Mouse (Mus musculus) stomach, postnatal 0 days (tissue): Measurements from ENCODE around the gene Srcap. TPM values are rescaled to one million over a fixed set of nuclear protein-coding genes. Genes with fewer than 3 reads are reported as not detected.
A peak's percentile ranks its signal among the peaks of the same experiment; 100 is the strongest.

ENCODE experiments used
- ATAC-seq: fragments of 200-750 bp; cut with Nextera tagmentation; 2 replicates; pipeline ENCODE4 v1.8.0; 2017; ENCODE audit not compliant: low FRiP score, low TSS enrichment
- DNase-seq: peaks from one replicate; pipeline ENCODE4 v3.0.0-alpha.2; 2016; ENCODE audit warnings: low spot score
- H3K27ac ChIP-seq: fragments of 300-500 bp; sonication (generic); replicated peaks from 2 replicates; pipeline ENCODE4 v1.5.1; 2014; ENCODE audit warnings: mild to moderate bottlenecking, control low read depth
- H3K27me3 ChIP-seq: fragments of 300-500 bp; sonication (generic); 2 replicates; pipeline ENCODE4 v1.6.1; 2014; ENCODE audit warnings: low read length; ENCODE audit not compliant: control insufficient read depth, insufficient read depth
- H3K36me3 ChIP-seq: fragments of 300-500 bp; sonication (generic); 2 replicates; pipeline ENCODE4 v1.6.1; 2014; ENCODE audit warnings: low read length, mixed read lengths; ENCODE audit not compliant: control insufficient read depth, insufficient read depth
- H3K4me1 ChIP-seq: fragments of 300-500 bp; sonication (generic); replicated peaks from 2 replicates; pipeline ENCODE4 v1.6.1; 2014; ENCODE audit warnings: antibody characterized with exemption; ENCODE audit not compliant: control insufficient read depth, insufficient read depth
- H3K4me2 ChIP-seq: fragments of 300-500 bp; sonication (generic); replicated peaks from 2 replicates; pipeline ENCODE4 v1.6.1; 2014; ENCODE audit warnings: low read depth, mild to moderate bottlenecking, control low read depth, moderate library complexity
- H3K4me3 ChIP-seq: fragments of 300-500 bp; sonication (generic); 2 replicates; pipeline ENCODE4 v1.5.1; 2014; ENCODE audit warnings: low read depth, low read length, control low read depth
- H3K9ac ChIP-seq: fragments of 300-500 bp; sonication (generic); 2 replicates; pipeline ENCODE4 v1.6.1; 2014; ENCODE audit warnings: mild to moderate bottlenecking, low read length, control low read depth, mixed read lengths
- H3K9me3 ChIP-seq: fragments of 300-500 bp; sonication (generic); 2 replicates; pipeline ENCODE4 v1.6.1; 2016; ENCODE audit warnings: low read length; ENCODE audit not compliant: control insufficient read depth
- CTCF ChIP-seq: IDR thresholded peaks from 2 replicates; pipeline ENCODE4 v1.5.1; 2016; ENCODE audit warnings: antibody characterized with exemption, low read depth, mild to moderate bottlenecking, moderate library complexity
- EP300 ChIP-seq: optimal IDR thresholded peaks from 2 replicates; pipeline ENCODE3; 2016; ENCODE audit warnings: antibody characterized with exemption
- WGBS: fragments of 180-500 bp; shearing (Covaris S2); extraction: QIAGEN DNeasy Blood & Tissue Kit; methylation state at CpG from one replicate; pipeline ENCODE4 v1.1.7; 2014; 5-methylcytosine and 5-hydroxymethylcytosine counted together
- polyA plus RNA-seq: library from polyadenylated mRNA; unstranded; fragments of >200 nt; fragmentation: Nextera tagmentation; extraction: Ambion mirVana; gene quantifications from 2 replicates; pipeline ENCODE4 v1.2.1, GENCODE M21; 2015

The Srcap gene
- polyA plus RNA-seq, 1 experiment from 2014 or later: 13.0 TPM

DNA sequence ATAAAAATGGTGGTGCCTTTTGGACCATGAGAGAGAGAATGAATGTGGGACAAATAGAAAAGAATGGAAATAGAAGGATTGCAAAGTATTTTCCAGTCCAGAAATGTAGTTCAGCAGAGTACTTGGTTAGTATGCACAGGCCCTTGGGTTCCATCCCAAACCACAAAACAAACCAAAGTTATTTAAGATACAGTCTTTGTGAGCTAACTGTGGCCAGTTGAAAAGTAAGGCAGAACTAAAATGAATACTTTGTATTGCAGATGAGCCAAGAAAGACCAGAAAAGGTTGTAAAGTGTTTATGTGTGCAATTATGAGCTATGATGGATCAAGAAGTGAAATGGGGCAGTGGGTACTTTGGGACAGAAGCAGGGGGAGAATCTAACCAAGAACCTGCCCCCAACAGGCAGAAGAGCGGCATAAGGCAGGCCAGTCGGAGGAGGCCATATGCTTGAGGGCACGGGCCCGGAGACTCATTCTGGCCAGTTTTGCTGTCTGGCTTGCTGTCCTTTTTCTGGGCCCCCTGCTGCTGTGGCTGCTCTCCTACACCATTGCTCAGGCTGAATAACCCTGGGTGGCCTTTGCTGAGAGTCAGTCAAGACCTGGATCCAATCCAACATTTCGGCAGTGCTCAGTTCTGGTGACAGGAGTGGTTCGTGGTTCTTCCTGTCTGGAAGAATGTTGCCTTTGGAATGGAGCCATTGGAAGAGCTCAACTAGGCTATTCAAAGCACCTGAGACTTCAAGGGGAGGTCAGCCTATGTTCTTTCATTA is 52.8 kb downstream of the Srcap start:
- H3K4me1 ChIP-seq: no peaks in the 10 kb centered on the region
- no peak overlapping the region for H3K4me3 ChIP-seq
- no peaks in the 10 kb centered on the region for H3K9me3 ChIP-seq
- DNase-seq (no peak), ATAC-seq (no peak)
- no peak for TF ChIP-seq EP300
- no peak for TF ChIP-seq CTCF
- H3K27me3 ChIP-seq: no peaks in the 10 kb centered on the region
- peaks cover 14% of the 10 kb centered on the region for H3K36me3 ChIP-seq
- WGBS: 69% methylated on average over 6 of the region's 6 CpGs
- H3K4me2 ChIP-seq: no peak overlapping the region
- no peak overlapping the region for H3K9ac ChIP-seq
- no peak overlapping the region for H3K27ac ChIP-seq

- Histone ChIP-seq H3K36me3 (peaks cover 4% of the 10 kb centered on the region; the same call in 1 of the 2 replicates), H3K4me3 (peak within 1 kb of the TSS; percentile 71), H3K27me3 (no peaks in the 10 kb centered on the region), H3K9ac (peak within 1 kb of the TSS; percentile 78), H3K4me2 (peak within 1 kb of the TSS; percentile 95), H3K4me1 (no peaks in the 10 kb centered on the region), H3K27ac (peak within 1 kb of the TSS; percentile 71), H3K9me3 (no peaks in the 10 kb centered on the region)
- WGBS: under 1% methylated on average over 17 of the region's 17 CpGs
- DNase-seq (peak; percentile 92), ATAC-seq (peak; percentile 99)
- 0 out of 2 replicates have a peak, but pooled peaks have one; percentile 3 for TF ChIP-seq CTCF
- no peak for TF ChIP-seq EP300
Measured at GRCm38 (mm10) chr7:127572895-127573471, 61.2 kb downstream of the Srcap start, which contains the start of gene Phkg2. Gene Phkg2 (plus strand): TSS chr7:127573340.

DNA sequence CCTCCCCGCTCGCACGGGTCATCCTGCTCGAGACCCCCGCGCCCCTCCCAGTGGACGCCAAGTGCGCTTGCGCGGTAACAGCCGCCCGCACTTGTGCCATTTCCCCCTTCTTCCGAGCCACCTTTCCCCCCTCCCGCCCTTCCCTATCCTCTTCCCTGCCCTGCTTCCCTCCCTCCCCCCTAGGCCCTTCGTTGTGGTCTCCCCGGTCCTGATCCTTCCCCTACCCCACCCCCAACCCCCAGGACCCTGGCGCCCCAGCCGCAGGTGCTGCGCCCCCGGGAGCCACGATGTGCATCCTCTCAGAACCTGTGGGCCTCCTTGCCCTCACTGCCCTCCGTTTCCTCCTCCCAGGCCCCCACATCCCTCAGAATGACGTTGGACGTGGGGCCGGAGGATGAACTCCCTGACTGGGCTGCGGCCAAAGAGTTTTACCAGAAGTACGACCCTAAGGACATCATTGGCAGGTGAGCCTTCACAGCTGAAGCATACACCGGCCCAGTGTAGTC is 61.8 kb downstream of the Srcap start:
- peak overlapping the region; percentile 95 for H3K4me2 ChIP-seq
- no peaks in the 10 kb centered on the region for H3K27me3 ChIP-seq
- ATAC-seq (peak; percentile 24), DNase-seq (no peak)
- TF ChIP-seq EP300: no peak
- no peak for TF ChIP-seq CTCF
- peak overlapping the region; percentile 71 for H3K27ac ChIP-seq
- WGBS: 1% methylated on average over 25 of the region's 28 CpGs
- H3K9ac ChIP-seq: peak overlapping the region; percentile 78
- peak overlapping the region; percentile 71 for H3K4me3 ChIP-seq
- no peaks in the 10 kb centered on the region for H3K9me3 ChIP-seq
- no peaks in the 10 kb centered on the region for H3K4me1 ChIP-seq
- peaks cover 5% of the 10 kb centered on the region; the same call in 1 of the 2 replicates for H3K36me3 ChIP-seq

DNA sequence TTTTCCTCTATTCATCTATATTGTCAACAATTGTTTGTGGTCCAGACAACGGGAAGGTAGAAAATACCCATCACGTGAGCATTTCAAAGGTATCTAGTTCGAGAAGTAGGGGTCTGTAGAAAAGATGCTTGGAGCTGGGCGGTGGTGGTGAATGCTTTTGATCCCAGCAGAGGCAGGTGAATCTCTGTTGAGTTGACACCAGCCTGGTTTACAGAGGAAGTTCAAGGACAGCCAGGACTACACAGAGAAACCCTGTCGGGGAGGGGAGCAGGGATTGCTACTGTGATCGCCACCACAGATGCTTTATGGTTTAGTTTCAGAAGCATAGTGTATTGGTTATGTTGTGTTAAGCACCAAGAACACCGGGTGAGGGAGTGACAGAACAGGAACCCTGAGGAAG is 62.3 kb downstream of the Srcap start:
- Histone ChIP-seq H3K27me3 (no peaks in the 10 kb centered on the region), H3K4me1 (no peaks in the 10 kb centered on the region), H3K9me3 (no peaks in the 10 kb centered on the region), H3K4me2 (peak overlapping the region; percentile 95), H3K4me3 (peak overlapping the region; percentile 71), H3K36me3 (peaks cover 5% of the 10 kb centered on the region; the same call in 1 of the 2 replicates), H3K27ac (no peak overlapping the region), H3K9ac (peak overlapping the region; percentile 78)
- 10% methylated on average over 7 of the region's 7 CpGs for WGBS
- ATAC-seq: no peak
- TF ChIP-seq EP300: no peak
- TF ChIP-seq CTCF: no peak
- no peak for DNase-seq

GRCm38 (mm10) chr7:127583260-127583659 is 71.5 kb downstream of the Srcap start:
- TF ChIP-seq EP300 (no peak), CTCF (no peak)
- Histone ChIP-seq H3K27me3 (no peaks in the 10 kb centered on the region), H3K4me3 (no peak overlapping the region), H3K4me2 (no peak overlapping the region), H3K27ac (no peak overlapping the region), H3K4me1 (no peaks in the 10 kb centered on the region), H3K36me3 (peaks cover 20% of the 10 kb centered on the region), H3K9me3 (no peaks in the 10 kb centered on the region), H3K9ac (no peak overlapping the region)
- no peak for DNase-seq
- 92% methylated on average over 6 of the region's 6 CpGs for WGBS
- no peak for ATAC-seq

DNA sequence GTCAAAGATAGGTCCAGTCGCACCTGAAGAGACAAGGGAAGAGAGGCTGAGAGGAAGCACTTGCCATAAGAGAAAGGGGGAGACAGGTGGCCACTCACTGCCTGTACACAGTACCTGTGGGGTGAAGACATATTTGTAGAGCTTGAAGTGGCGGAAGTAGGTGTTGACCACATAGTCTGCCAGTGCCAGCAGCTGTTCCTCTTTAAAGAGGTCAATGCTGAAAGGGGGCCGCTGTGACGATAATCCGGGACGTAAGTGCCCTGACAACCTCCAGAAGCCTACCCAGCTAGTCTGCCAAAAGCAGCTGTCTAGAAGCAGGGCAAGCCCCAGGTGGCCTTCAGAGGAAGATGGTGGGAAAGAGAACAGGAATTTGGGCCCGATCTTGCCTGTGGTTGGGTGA is 73.2 kb downstream of the Srcap start:
- Histone ChIP-seq H3K27ac (no peak overlapping the region), H3K36me3 (peaks cover 13% of the 10 kb centered on the region), H3K9ac (no peak overlapping the region), H3K9me3 (no peaks in the 10 kb centered on the region), H3K4me1 (no peaks in the 10 kb centered on the region), H3K4me3 (no peak overlapping the region), H3K4me2 (no peak overlapping the region), H3K27me3 (no peaks in the 10 kb centered on the region)
- TF ChIP-seq CTCF (no peak), EP300 (no peak)
- ATAC-seq (no peak), DNase-seq (no peak)
- WGBS: 86% methylated on average over 7 of the region's 7 CpGs
